Mouse (Mus musculus): ENCODE data around the gene Rab10.

DNA sequence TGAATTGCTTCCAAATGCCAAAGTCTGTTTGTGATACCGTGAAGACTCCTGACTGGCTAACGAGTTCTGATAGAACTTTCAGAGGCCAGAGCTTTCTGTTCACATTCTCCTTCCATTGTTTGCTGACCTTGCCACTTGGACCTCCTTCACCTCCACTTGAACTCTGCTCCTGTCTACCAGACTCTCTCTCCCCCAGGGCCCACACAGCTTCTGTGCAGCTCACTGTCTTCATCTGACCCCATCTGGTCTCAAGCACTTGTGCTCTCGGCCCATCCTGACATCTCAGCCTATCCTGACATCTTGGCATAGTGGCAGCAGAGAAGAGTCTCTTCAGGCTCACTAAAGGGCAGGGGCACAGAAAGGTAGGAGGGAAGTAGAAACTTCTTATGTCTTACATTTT is 7.2 kb upstream of the Rab10 start:
- TF ChIP-seq CTCF (IDR thresholded peaks at IDR 0.05; ENCODE audit: extremely low read depth, insufficient read depth, low read length) (no peak), POLR2A (IDR thresholded peaks at IDR 0.05; ENCODE audit: extremely low read depth, insufficient read depth, low read length) (no peak)

All from cortical plate, adult 2 months (tissue).